Mouse (Mus musculus): Measurements from ENCODE around the gene Fam136a. TPM values are rescaled to one million over a fixed set of nuclear protein-coding genes. Genes with fewer than 3 reads are reported as not detected.

Fam136a gene
- total RNA-seq, 1 experiment: 116 TPM

GRCm38 (mm10) chr6:86403728-86404099 lies 38.3 kb downstream of the Fam136a start:
- no peak overlapping the region for H3K27ac ChIP-seq (ENCODE audit: insufficient read depth, low read depth, low read length, poor library complexity, severe bottlenecking)
- in situ Hi-C loops (cut with MboI; ENCODE audit: low sequenced_read_pairs in 2 of 2, unreplicated experiment in 2 of 2): no loop called here
- no peaks in the 10 kb centered on the region; the same call in 1 of the 2 replicates for H3K36me3 ChIP-seq (ENCODE audit: control insufficient read depth, insufficient read depth, low read length, poor library complexity, severe bottlenecking)

DNA sequence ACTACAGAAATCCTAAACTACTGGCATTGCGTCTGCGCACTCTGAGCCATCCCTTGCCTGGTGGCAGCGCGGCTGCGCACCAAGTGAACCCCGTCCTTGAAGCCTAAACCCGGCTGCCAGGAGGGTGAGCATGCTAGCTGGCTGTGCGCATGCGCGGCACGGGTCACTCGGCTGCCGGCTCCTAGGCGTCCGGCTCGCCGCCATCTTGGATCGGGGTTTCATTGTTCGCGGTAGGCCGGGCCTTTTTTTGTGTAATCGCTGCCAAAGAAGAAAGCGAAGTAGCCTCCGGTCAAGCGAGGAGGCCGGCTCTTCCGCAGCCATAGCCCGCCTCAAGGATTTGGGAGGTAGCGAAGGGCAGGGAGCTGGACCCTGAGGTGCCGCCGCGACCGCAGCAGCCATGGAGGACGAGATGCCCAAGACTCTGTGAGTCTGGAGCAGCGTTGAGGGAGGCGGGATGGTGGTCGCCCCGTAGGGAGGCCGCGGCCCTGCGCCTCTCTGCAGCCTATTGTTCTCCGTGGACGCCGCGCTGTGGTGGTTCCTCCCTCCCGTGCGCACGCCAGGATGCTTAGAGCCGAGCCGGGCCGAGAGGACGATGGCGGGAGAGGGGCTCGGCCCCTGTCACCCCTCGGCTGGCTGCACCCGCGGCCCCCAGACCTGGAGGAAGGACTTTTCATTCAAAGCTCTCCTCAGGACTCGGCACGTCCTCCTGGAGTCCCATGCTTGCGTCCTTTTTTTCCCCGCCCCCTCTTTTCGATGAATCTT lies 38.8 kb downstream of the Fam136a start, which contains the start of gene Tia1:
Tia1 (plus strand) TSS at position 120 of the 762 bp plus-strand sequence.
- TF ChIP-seq ZC3H11A (IDR thresholded peaks at IDR 0.05; ENCODE audit: borderline replicate concordance, low read depth, low read length) (no peak), HCFC1 (IDR thresholded peaks at IDR 0.05; ENCODE audit: borderline replicate concordance, insufficient read depth, low read length) (peak; percentile 60; the same call in 1 of the 2 replicates), ZNF384 (IDR thresholded peaks at IDR 0.05; ENCODE audit: low read depth, low read length) (0 out of 2 replicates have a peak, but pooled peaks have one; percentile 4)
- H3K4me3 ChIP-seq (ENCODE audit: insufficient read depth in 1 of 2, low read depth in 1 of 2, low read length in 2 of 2, poor library complexity in 1 of 2, severe bottlenecking in 1 of 2): peak within 1 kb of the TSS; percentile 80
- peak; percentile 95 for DNase-seq (ENCODE audit: low read depth, low spot score)
- H3K4me1 ChIP-seq (ENCODE audit: control insufficient read depth in 2 of 2, insufficient read depth in 2 of 2, low read length in 2 of 2, poor library complexity in 1 of 2): no peaks in the 10 kb centered on the region
- in situ Hi-C loops (cut with MboI; ENCODE audit: low sequenced_read_pairs in 2 of 2, unreplicated experiment in 2 of 2): no loop called here
- H3K9ac ChIP-seq (ENCODE audit: insufficient read depth, low read depth, low read length, poor library complexity, severe bottlenecking): peak within 1 kb of the TSS; percentile 99
- no peaks in the 10 kb centered on the region for H3K9me3 ChIP-seq (ENCODE audit: control insufficient read depth, insufficient read depth, low read depth, low read length)
- no peaks in the 10 kb centered on the region; the same call in 1 of the 2 replicates for H3K36me3 ChIP-seq (ENCODE audit: control insufficient read depth, insufficient read depth, low read length, poor library complexity, severe bottlenecking)
- peak within 1 kb of the TSS; percentile 97 for H3K27ac ChIP-seq (ENCODE audit: insufficient read depth, low read depth, low read length, poor library complexity, severe bottlenecking)

More at GRCm38 (mm10) chr6:86403728-86404099, 38.3 kb downstream of the Fam136a start:
- no peak overlapping the region for H3K9ac ChIP-seq (ENCODE audit: insufficient read depth, low read depth, low read length, poor library complexity, severe bottlenecking)
- H3K4me1 ChIP-seq (ENCODE audit: control insufficient read depth in 2 of 2, insufficient read depth in 2 of 2, low read length in 2 of 2, poor library complexity in 1 of 2): no peaks in the 10 kb centered on the region
- DNase-seq (ENCODE audit: low read depth, low spot score): peak; percentile 65
- H3K4me3 ChIP-seq (ENCODE audit: insufficient read depth in 1 of 2, low read depth in 1 of 2, low read length in 2 of 2, poor library complexity in 1 of 2, severe bottlenecking in 1 of 2): peak overlapping the region; percentile 19 to 80; a peak in 2 of 4 replicates
- no peaks in the 10 kb centered on the region for H3K9me3 ChIP-seq (ENCODE audit: control insufficient read depth, insufficient read depth, low read depth, low read length)
- TF ChIP-seq HCFC1 (IDR thresholded peaks at IDR 0.05; ENCODE audit: borderline replicate concordance, insufficient read depth, low read length) (no peak), MAFK (IDR thresholded peaks at IDR 0.05; ENCODE audit: insufficient read depth, low read depth, low read length) (peak; percentile 89)

DNA sequence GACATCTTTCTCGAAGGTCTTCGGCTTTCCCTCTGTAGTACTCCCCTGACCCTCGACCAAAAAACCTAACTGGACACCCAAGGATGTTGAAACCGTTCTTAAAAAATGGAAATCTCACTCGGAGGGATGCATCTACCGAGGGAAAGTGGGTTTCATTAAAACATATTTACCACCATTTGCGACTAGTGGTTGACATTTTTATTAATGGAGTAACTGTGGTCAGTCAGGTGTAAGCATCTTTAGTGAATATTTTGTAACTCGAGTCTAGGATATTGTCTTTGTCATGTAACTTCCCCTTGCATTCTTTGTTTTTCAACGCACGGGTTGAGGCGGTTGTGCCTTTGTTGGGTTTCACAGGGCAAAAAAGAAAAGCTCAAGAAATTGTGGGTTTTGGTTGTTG lies 39.5 kb downstream of the Fam136a start:
- Histone ChIP-seq H3K4me3 (ENCODE audit: insufficient read depth in 1 of 2, low read depth in 1 of 2, low read length in 2 of 2, poor library complexity in 1 of 2, severe bottlenecking in 1 of 2) (peak overlapping the region; percentile 80), H3K36me3 (ENCODE audit: control insufficient read depth, insufficient read depth, low read length, poor library complexity, severe bottlenecking) (no peaks in the 10 kb centered on the region; the same call in 1 of the 2 replicates), H3K9me3 (ENCODE audit: control insufficient read depth, insufficient read depth, low read depth, low read length) (no peaks in the 10 kb centered on the region), H3K9ac (ENCODE audit: insufficient read depth, low read depth, low read length, poor library complexity, severe bottlenecking) (peak overlapping the region; percentile 18; the same call in 1 of the 2 replicates), H3K27ac (ENCODE audit: insufficient read depth, low read depth, low read length, poor library complexity, severe bottlenecking) (no peak overlapping the region; the same call in 1 of the 2 replicates), H3K4me1 (ENCODE audit: control insufficient read depth in 2 of 2, insufficient read depth in 2 of 2, low read length in 2 of 2, poor library complexity in 1 of 2) (no peaks in the 10 kb centered on the region)
- in situ Hi-C loops (cut with MboI; ENCODE audit: low sequenced_read_pairs in 2 of 2, unreplicated experiment in 2 of 2): no loop called here
- no peak for TF ChIP-seq HCFC1 (IDR thresholded peaks at IDR 0.05; ENCODE audit: borderline replicate concordance, insufficient read depth, low read length)
- peak; percentile 12; the same call in 1 of the 2 replicates for TF ChIP-seq ZNF384 (IDR thresholded peaks at IDR 0.05; ENCODE audit: low read depth, low read length)
- DNase-seq (ENCODE audit: low read depth, low spot score): no peak

- in situ Hi-C loops (cut with MboI; ENCODE audit: low sequenced_read_pairs in 2 of 2, unreplicated experiment in 2 of 2): no loop called here
- Histone ChIP-seq H3K27ac (ENCODE audit: insufficient read depth, low read depth, low read length, poor library complexity, severe bottlenecking) (no peak overlapping the region), H3K36me3 (ENCODE audit: control insufficient read depth, insufficient read depth, low read length, poor library complexity, severe bottlenecking) (no peaks in the 10 kb centered on the region; the same call in 1 of the 2 replicates), H3K4me3 (ENCODE audit: insufficient read depth in 1 of 2, low read depth in 1 of 2, low read length in 2 of 2, poor library complexity in 1 of 2, severe bottlenecking in 1 of 2) (no peak overlapping the region), H3K4me1 (ENCODE audit: control insufficient read depth in 2 of 2, insufficient read depth in 2 of 2, low read length in 2 of 2, poor library complexity in 1 of 2) (no peaks in the 10 kb centered on the region), H3K9ac (ENCODE audit: insufficient read depth, low read depth, low read length, poor library complexity, severe bottlenecking) (no peak overlapping the region), H3K9me3 (ENCODE audit: control insufficient read depth, insufficient read depth, low read depth, low read length) (no peaks in the 10 kb centered on the region)
- TF ChIP-seq HCFC1 (IDR thresholded peaks at IDR 0.05; ENCODE audit: borderline replicate concordance, insufficient read depth, low read length): no peak
- no peak for TF ChIP-seq ZC3H11A (IDR thresholded peaks at IDR 0.05; ENCODE audit: borderline replicate concordance, low read depth, low read length)
- TF ChIP-seq MAFK (IDR thresholded peaks at IDR 0.05; ENCODE audit: insufficient read depth, low read depth, low read length): no peak
- TF ChIP-seq CHD2 (IDR thresholded peaks at IDR 0.05; ENCODE audit: low read depth, low read length): no peak
- no peak for TF ChIP-seq ZNF384 (IDR thresholded peaks at IDR 0.05; ENCODE audit: low read depth, low read length)
- DNase-seq (ENCODE audit: low read depth, low spot score): no peak
These were observed 40.9 kb downstream of the Fam136a start for GRCm38 (mm10) chr6:86406306-86406705.
